Mouse (Mus musculus) E14TG2a.4 (cell line): Measurements from ENCODE around the gene Eif4e.

Experiments used
- CTCF ChIP-seq: conservative IDR thresholded peaks from 2 replicates; pipeline ENCODE4 v1.5.1; 2014; ENCODE audit warnings: low read length
- NANOG ChIP-seq: IDR thresholded peaks from 2 replicates; pipeline ENCODE4 v1.6.1; 2014; ENCODE audit warnings: borderline replicate concordance, low read length, mixed read lengths

DNA sequence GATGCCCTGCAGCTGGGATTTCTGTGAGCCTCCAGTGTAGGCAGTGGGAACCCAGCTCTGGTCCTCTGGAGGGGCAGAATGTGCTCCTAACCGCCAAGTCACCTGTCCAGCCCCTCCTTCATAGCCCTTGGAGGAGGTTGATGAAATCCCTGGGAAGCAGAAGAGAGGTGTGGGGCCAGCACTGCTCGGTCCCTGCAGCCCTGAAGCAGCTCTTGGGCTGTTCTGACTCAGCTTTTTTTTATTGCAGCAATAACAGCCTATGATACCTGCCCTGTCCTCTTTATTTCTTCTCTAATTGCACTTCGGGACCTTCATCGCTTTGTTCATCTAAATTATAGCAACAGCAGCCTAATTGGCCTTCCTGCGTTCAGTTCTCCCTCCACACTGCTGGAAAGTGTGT is 15.5 kb upstream of the Eif4e start:
- TF ChIP-seq CTCF (no peak), NANOG (no peak)
